Mouse (Mus musculus) midbrain, embryonic 12.5 days (tissue): ENCODE data around the gene Nelfa. TPM values are rescaled to one million over a fixed set of nuclear protein-coding genes. Genes with fewer than 3 reads are reported as not detected.
A peak's percentile ranks its signal among the peaks of the same experiment; 100 is the strongest.
"Not testable (repeated sequence)": the region's sequence is repeated elsewhere in the genome, so short reads cannot be mapped to it uniquely, and the experiment has no call there.

Experiments
- ATAC-seq: fragments of 200-750 bp; cut with Nextera tagmentation; 2 replicates; pipeline ENCODE4 v1.8.0; 2017; ENCODE audit warnings: low read depth, moderate TSS enrichment, moderate library complexity; ENCODE audit not compliant: low FRiP score
- H3K27ac ChIP-seq: fragments of 300-500 bp; sonication (generic); replicated peaks from 2 replicates; pipeline ENCODE4 v1.5.1; 2016; ENCODE audit warnings: mild to moderate bottlenecking
- H3K27me3 ChIP-seq: fragments of 300-500 bp; sonication (generic); 2 replicates; pipeline ENCODE4 v1.6.1; 2016; ENCODE audit warnings: mild to moderate bottlenecking
- H3K36me3 ChIP-seq: fragments of 300-500 bp; sonication (generic); 2 replicates; pipeline ENCODE4 v1.6.1; 2016
- H3K4me1 ChIP-seq: fragments of 300-500 bp; sonication (generic); 2 replicates; pipeline ENCODE4 v1.6.1; 2016
- H3K4me2 ChIP-seq: fragments of 300-500 bp; sonication (generic); replicated peaks from 2 replicates; pipeline ENCODE4 v1.6.1; 2016; ENCODE audit warnings: mild to moderate bottlenecking, moderate library complexity
- H3K4me3 ChIP-seq: fragments of 300-500 bp; sonication (generic); 2 replicates; pipeline ENCODE4 v1.5.1; 2016; ENCODE audit warnings: mild to moderate bottlenecking
- H3K9ac ChIP-seq: fragments of 300-500 bp; sonication (generic); replicated peaks from 2 replicates; pipeline ENCODE4 v1.6.1; 2016; ENCODE audit warnings: mild to moderate bottlenecking, moderate library complexity
- H3K9me3 ChIP-seq: fragments of 300-500 bp; sonication (generic); 2 replicates; pipeline ENCODE4 v1.6.1; 2016; ENCODE audit warnings: mild to moderate bottlenecking
- WGBS: fragments of 180-500 bp; shearing (Covaris S2); methylation state at CpG from one replicate; pipeline ENCODE4 v1.1.7; 2016; 5-methylcytosine and 5-hydroxymethylcytosine counted together
- polyA plus RNA-seq: library from polyadenylated mRNA; unstranded; fragments of >200 nt; fragmentation: Nextera tagmentation; extraction: Ambion mirVana; gene quantifications from 2 replicates; pipeline ENCODE4 v1.2.1, GENCODE M21; 2016

Gene Nelfa
- 62.7 and 63.3 TPM in 2 replicates for polyA plus RNA-seq

DNA sequence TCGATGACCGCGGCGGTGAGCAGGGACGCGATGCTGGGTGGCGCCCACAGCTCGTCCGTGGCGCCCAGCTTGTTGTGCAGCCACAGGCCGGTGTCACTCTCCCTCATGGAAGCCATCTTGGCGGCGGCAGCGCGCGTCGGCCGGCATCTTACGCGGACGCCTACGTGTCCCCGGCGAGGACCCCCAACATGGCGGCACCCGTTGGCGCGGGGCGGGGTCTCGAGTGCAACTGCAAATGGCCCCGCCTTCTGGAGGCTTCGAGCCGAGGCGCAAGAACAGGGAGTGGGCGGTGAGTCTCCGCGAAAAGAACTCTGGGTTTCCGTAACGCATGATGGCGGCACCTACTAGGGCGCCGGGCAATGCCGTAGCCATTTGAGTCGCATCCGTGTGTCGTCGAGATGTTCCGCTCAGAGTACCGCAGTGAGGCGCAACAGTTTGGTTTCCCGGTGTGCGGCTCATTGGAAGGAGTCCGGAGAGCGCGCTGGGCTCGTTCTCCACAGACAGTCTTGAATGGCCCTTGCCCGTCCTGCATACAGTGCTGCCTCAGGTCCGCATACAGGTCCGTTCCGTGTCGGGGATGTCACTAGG is at the start of gene Nelfa:
Gene Nelfa, minus strand, starts transcription at position 294 of the 588 bp plus-strand sequence.
- Histone ChIP-seq H3K4me3 (peak within 1 kb of the TSS; percentile 87), H3K9ac (peak within 1 kb of the TSS; percentile 89), H3K27ac (peak within 1 kb of the TSS; percentile 92), H3K4me1 (peaks cover 28% of the 10 kb centered on the region), H3K9me3 (peaks cover 11% of the 10 kb centered on the region; the same call in 1 of the 2 replicates), H3K27me3 (no peaks in the 10 kb centered on the region), H3K36me3 (peaks cover 12% of the 10 kb centered on the region; the same call in 1 of the 2 replicates), H3K4me2 (peak within 1 kb of the TSS; percentile 68)
- peak; percentile 95 for ATAC-seq
- WGBS: under 1% methylated on average over 59 of the region's 61 CpGs

DNA sequence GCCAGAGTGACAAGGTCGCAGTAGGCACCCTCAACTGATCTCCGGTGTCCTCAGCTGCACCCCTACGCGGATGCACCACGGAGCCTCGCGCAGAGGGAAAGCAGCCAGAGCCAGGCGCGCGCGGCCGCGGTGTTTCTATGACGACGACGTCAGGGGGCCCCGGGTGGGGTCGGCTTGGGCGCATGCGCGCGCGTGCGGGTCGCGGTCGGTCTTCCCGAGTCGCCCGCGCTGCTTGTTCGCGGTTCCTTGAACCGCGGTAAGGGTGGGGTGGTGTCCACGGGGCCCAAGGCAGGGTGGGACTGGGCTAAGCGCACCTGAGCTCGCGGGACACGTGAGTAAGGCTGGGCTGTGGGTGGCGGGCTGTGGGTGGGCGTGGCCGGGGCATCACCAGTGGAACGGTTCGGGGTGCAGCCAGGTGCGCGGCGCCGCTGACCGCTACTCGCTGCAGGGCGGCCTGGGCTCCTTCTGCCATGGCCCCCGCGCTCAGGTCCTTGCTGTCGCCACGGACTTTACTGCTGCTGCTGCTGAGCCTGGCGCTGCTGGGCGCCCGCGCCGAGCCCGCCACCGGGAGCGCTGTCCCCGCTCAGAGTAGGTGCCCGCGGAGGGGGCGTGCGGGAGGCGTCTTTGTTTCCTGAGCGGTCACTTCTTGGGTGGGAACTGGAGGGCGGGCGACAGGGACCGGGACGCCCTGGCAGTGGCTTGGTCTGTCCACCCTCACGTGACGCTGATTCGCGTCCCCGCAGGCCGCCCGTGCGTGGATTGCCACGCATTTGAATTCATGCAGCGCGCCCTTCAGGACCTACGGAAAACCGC is 47.3 kb upstream of the Nelfa start, which contains the start of gene Gm1673:
Gene Gm1673, plus strand, starts transcription at position 125 of the 813 bp plus-strand sequence.
- Histone ChIP-seq H3K4me2 (peak within 1 kb of the TSS; percentile 79), H3K9ac (peak within 1 kb of the TSS; percentile 84), H3K27me3 (no peaks in the 10 kb centered on the region), H3K9me3 (no peaks in the 10 kb centered on the region; the same call in 1 of the 2 replicates), H3K4me1 (peaks cover 22% of the 10 kb centered on the region), H3K36me3 (peaks cover 14% of the 10 kb centered on the region), H3K4me3 (peak within 1 kb of the TSS; percentile 92), H3K27ac (peak within 1 kb of the TSS; percentile 86)
- peak; percentile 86 for ATAC-seq
- under 1% methylated on average over 75 of the region's 88 CpGs for WGBS

DNA sequence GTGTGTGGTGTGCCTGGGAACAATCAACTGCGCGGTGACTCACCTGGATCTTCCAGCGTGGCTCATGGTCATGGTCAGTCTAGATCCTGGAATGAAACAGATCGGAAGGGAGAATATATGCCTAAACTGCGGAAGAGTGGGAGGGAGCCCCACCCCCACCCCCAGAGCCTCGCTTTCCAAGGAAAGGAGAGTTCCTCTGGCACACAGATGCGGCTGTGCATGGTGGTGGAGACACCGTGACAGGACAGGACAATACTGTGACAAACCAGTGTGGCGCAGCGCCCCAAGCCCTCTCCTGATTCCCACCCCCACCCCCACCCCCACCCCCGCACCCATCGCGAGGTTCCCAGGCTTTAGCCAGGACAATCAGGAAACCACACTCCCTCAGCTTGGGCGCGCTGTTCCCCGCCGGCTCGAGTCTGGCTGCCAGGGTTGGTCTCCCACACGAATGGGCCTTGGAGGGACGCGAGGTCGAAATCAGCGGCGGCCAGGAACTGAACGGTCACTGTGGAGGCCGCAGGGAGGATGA is 46.6 kb upstream of the Nelfa start:
- H3K4me2 ChIP-seq: peak overlapping the region; percentile 79
- H3K4me1 ChIP-seq: peaks cover 22% of the 10 kb centered on the region
- H3K36me3 ChIP-seq: peaks cover 14% of the 10 kb centered on the region
- peak overlapping the region; percentile 86 for H3K27ac ChIP-seq
- H3K27me3 ChIP-seq: no peaks in the 10 kb centered on the region
- peak overlapping the region; percentile 92 for H3K4me3 ChIP-seq
- H3K9me3 ChIP-seq: no peaks in the 10 kb centered on the region; the same call in 1 of the 2 replicates
- ATAC-seq: peak; percentile 47
- H3K9ac ChIP-seq: peak overlapping the region; percentile 84
- 4% methylated on average over 24 of the region's 26 CpGs for WGBS

DNA sequence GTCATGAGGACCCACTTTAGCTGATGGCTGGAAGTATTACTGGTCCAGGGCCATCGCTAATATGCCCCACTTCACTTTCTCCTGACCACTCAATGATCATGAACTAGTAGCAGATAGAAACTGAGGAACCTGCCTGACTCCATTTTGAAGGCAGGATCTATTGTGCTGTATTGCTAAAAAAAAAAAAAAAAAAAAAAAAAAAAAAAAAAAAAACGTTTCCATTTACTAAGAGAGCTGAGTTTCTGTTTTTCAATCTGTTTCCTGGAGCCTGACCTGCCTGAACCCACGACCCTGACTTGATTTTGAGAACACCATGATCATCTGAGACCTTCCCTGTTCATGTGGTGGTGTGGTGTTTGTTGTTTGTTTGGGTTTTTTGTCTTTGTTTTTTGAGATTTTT is 40.1 kb upstream of the Nelfa start:
- WGBS: 37% methylated on average over 3 of the region's 3 CpGs
- H3K9ac ChIP-seq: no peak overlapping the region

DNA sequence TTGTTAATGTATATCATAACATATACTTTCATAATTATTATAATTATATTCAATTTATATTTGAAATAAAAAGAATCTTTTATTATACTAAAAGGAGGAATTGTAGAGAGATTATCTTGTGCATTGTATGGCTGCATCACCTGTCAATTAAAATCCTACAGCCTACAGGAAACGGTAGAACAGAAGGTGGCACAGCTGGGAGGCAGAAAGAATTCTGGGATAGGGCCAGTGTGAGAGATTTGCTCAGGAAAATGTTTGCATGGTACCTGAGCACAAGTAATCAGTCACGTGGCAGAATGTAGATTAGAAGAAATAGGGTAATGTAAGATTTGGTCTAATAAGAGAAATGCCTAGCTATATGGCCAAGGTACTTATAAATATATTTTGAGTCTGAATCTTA is 38.5 kb upstream of the Nelfa start:
- Histone ChIP-seq H3K4me3 (no peak overlapping the region), H3K4me1 (no peaks in the 10 kb centered on the region), H3K4me2 (no peak overlapping the region), H3K9ac (no peak overlapping the region), H3K36me3 (0 out of 2 replicates have a peak, but pooled peaks cover 4% of the 10 kb centered on the region), H3K27me3 (no peaks in the 10 kb centered on the region), H3K9me3 (no peaks in the 10 kb centered on the region), H3K27ac (no peak overlapping the region)
- no peak for ATAC-seq
- WGBS: 63% methylated on average over 2 of the region's 2 CpGs

More for the DNA sequence above, 40.1 kb upstream of the Nelfa start:
- Histone ChIP-seq H3K4me3 (no peak overlapping the region), H3K4me1 (no peaks in the 10 kb centered on the region), H3K4me2 (no peak overlapping the region), H3K27ac (no peak overlapping the region), H3K27me3 (no peaks in the 10 kb centered on the region), H3K9me3 (no peaks in the 10 kb centered on the region), H3K36me3 (peaks cover 8% of the 10 kb centered on the region; the same call in 1 of the 2 replicates)
- ATAC-seq: no peak

DNA sequence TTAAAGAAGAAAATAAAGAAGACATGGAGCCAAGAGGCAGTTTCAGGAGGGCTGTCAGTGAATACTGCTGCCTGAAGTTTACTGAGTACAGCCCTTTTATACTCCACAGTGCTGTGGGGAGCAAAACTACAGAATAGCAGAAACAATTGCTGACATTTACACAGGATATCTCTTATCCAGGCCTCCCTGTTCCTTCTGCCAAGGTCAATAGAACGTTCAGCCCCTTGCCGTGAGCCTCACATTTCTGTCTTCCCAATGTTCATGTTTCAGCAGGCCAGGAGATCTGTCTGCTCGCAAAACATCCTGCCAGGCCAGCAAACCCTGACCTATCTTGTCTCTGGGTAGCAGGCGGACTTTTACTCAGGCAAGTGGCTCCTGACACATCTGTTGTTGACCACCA is 23.2 kb upstream of the Nelfa start:
- Histone ChIP-seq H3K27ac (no peak overlapping the region), H3K4me2 (no peak overlapping the region), H3K9me3 (peaks cover under 1% of the 10 kb centered on the region; the same call in 1 of the 2 replicates), H3K27me3 (no peaks in the 10 kb centered on the region), H3K4me3 (no peak overlapping the region), H3K4me1 (no peaks in the 10 kb centered on the region), H3K36me3 (no peaks in the 10 kb centered on the region), H3K9ac (no peak overlapping the region)
- 87% methylated on average over 4 of the region's 4 CpGs for WGBS
- no peak for ATAC-seq

DNA sequence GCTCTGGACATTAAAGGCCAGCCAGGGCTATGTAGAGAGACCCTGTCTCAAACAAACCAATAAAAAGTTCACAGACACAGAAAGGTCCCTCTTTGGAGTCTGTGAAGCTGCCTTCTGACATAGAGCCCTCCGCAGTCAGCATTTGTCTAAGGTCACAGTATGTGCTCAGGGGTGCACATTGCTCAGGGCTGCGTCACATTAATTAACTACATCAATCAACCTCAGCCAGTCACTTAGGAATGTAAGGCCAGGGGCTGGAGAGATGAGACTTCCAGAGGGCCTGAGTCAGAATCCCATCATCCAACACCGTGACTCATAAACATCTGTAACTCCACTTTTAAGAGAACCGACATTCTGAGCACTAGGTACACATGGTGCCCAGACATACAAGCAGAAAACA is 19.7 kb upstream of the Nelfa start:
- WGBS: 88% methylated on average over 4 of the region's 4 CpGs
- H3K9me3 ChIP-seq: peaks cover 11% of the 10 kb centered on the region
- no peaks in the 10 kb centered on the region for H3K36me3 ChIP-seq
- H3K9ac ChIP-seq: no peak overlapping the region
- ATAC-seq: no peak
- no peak overlapping the region for H3K27ac ChIP-seq
- H3K4me1 ChIP-seq: no peaks in the 10 kb centered on the region
- H3K4me3 ChIP-seq: no peak overlapping the region
- no peak overlapping the region for H3K4me2 ChIP-seq
- no peaks in the 10 kb centered on the region for H3K27me3 ChIP-seq

DNA sequence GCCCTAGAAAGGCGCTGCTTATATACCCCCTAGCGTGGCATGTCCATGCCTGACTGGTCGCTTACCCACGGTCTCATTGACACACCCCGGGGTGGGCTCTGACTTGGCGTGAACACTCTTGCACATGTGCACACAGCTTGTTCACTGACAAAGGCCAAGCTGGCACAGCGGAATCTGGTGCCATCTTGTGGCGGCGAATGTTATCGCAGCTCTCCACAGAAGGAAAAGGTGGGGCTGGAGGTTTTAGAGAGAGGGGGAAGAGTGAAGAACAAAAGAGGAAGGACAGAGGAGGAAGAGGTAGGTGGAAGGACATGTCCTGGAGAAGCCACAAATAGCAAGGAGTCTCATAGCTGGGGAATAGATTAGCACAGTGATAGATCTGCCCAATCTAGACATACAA is 18.1 kb upstream of the Nelfa start:
- ATAC-seq: peak; percentile 54; the same call in 1 of the 2 replicates
- H3K9me3 ChIP-seq: peaks cover 11% of the 10 kb centered on the region
- H3K27ac ChIP-seq: no peak overlapping the region
- WGBS: 25% methylated on average over 10 of the region's 10 CpGs
- H3K27me3 ChIP-seq: no peaks in the 10 kb centered on the region
- no peak overlapping the region for H3K9ac ChIP-seq
- H3K36me3 ChIP-seq: no peaks in the 10 kb centered on the region
- no peaks in the 10 kb centered on the region for H3K4me1 ChIP-seq
- no peak overlapping the region for H3K4me2 ChIP-seq
- H3K4me3 ChIP-seq: no peak overlapping the region

DNA sequence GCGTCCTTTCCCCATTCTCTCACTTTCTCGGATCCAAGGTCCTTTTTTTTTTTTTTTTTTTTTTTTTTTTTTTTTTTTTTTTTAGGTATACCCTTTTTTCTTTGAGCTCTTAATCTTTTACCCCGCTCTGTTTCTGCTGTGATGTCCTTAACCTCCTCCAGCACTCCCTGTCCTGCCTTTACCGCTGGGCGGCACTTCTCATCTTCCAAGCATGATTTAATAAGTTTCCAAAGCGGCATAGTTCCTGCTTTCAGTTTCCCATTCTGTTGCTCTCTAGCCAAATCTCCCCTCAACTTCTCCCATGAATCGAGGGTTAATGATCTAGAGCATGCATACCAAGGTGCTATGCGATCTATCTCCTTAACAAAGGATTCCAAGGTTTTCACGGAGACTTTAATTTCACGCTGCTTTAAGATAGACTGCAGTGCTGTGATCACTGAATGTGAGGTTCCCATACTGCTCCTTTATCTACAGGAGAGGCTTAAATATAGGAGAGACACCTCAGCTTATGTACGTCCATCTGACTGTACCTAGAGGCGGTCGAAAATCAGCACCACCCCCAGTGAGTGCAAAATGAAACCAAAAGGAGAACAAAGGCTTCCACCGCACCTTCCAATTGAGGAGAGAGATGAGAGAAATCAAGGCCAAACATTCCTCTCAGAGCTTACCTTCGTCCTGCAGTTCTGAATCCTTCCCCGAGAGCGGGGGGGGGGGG is 17.4 kb upstream of the Nelfa start:
- H3K4me2 ChIP-seq: no peak overlapping the region
- no peak overlapping the region for H3K4me3 ChIP-seq
- ATAC-seq: no peak

DNA sequence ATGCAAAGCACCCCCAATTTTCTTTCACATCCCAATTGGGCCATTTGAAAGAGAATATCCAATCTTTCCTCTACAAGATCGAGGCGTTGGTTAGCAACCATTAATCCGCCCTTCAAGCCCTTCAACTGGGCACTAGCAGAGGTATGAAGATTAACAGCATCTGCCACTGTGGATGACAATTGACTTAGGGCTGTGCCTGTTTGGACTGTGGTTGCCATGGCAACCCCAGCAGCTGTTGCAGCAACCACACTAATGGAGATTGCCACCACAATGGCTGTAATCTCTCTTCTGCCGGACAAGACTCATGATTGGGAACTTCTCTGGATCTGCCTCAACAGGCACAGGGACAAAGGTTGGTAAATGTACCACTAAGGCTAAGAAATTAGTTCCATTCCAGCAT is 12.1 kb upstream of the Nelfa start:
- no peak overlapping the region for H3K4me3 ChIP-seq
- H3K9ac ChIP-seq: no peak overlapping the region
- no peak for ATAC-seq
- H3K36me3 ChIP-seq: no peaks in the 10 kb centered on the region
- no peak overlapping the region for H3K4me2 ChIP-seq
- H3K4me1 ChIP-seq: 0 out of 2 replicates have a peak, but pooled peaks cover 2% of the 10 kb centered on the region
- peaks cover 12% of the 10 kb centered on the region for H3K9me3 ChIP-seq
- 61% methylated on average over 4 of the region's 4 CpGs for WGBS
- no peaks in the 10 kb centered on the region for H3K27me3 ChIP-seq
- no peak overlapping the region for H3K27ac ChIP-seq

More for the DNA sequence above, 17.4 kb upstream of the Nelfa start:
- Histone ChIP-seq H3K36me3 (no peaks in the 10 kb centered on the region), H3K27me3 (no peaks in the 10 kb centered on the region), H3K9me3 (peaks cover 11% of the 10 kb centered on the region), H3K4me1 (no peaks in the 10 kb centered on the region), H3K27ac (no peak overlapping the region), H3K9ac (no peak overlapping the region)
- 85% methylated on average over 15 of the region's 17 CpGs for WGBS

DNA sequence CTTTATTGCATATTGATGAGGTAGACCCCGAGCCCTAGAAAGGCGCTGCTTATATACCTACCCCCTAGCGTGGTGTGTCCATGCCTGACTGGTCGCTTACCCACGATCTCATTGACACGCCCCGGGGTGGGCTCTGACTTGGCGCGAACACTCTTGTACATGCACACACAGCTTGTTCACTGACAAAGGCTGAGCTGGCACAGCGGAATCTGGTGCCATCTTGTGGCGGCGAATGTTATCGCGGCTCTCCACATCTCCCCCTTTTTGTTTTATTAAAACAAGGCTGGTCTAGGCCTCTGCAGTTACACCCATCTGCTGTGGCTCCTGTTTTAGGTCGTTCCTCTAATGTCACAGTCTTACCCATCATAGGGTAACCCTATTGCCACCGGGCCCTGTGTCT is 10.8 kb upstream of the Nelfa start:
- H3K36me3 ChIP-seq, ATAC-seq, H3K4me1 ChIP-seq, H3K4me3 ChIP-seq, H3K9ac ChIP-seq, H3K27ac ChIP-seq, H3K27me3 ChIP-seq, H3K4me2 ChIP-seq: not testable (repeated sequence)
- H3K9me3 ChIP-seq: peaks cover 21% of the 10 kb centered on the region
- WGBS: 83% methylated on average over 16 of the region's 16 CpGs
